19 mouse cellular contexts compared by ENCODE assay signal in genomic region chr2:140811693-140812092, GRCm38 (mm10).
"Had no signal": no experiment of that assay in that cellular context is flagged by ENCODE, and none has a peak within 500 bp of the region (broad histone marks: within the 10 kb centered on the region; RNA-seq: fewer than 3 reads in every experiment).

No protein-coding gene starts in this region.

- H3K9ac ChIP-seq: lung, embryonic 14.5 days; midbrain, embryonic 12.5 days; neural tube, embryonic 13.5 days; neural tube, embryonic 15.5 days had no signal

- ATAC-seq: midbrain, embryonic 16.5 days had no signal

- H3K4me2 ChIP-seq: lung, embryonic 14.5 days; midbrain, embryonic 12.5 days; neural tube, embryonic 13.5 days; neural tube, embryonic 15.5 days had no signal

- H3K27me3 ChIP-seq: midbrain, embryonic 12.5 days; neural tube, embryonic 13.5 days; neural tube, embryonic 15.5 days had no signal

- H3K4me1 ChIP-seq: midbrain, embryonic 10.5 days; midbrain, embryonic 12.5 days; neural tube, embryonic 13.5 days; neural tube, embryonic 15.5 days had no signal

- H3K27ac ChIP-seq: midbrain, embryonic 10.5 days; midbrain, embryonic 12.5 days; neural tube, embryonic 13.5 days; neural tube, embryonic 15.5 days had no signal

- H3K36me3 ChIP-seq: midbrain, embryonic 10.5 days; midbrain, embryonic 12.5 days; neural tube, embryonic 13.5 days; neural tube, embryonic 15.5 days had no signal

- DNase-seq: lung, adult 18-20 months; lung, embryonic 14.5 days; lung, postnatal 10 days; lung, postnatal 4 days; midbrain, embryonic 14.5 days; retina, postnatal 1 day; right cerebral cortex, adult 18-20 months; right cerebral cortex, postnatal 25 days; right cerebral cortex, postnatal 4 days; spleen, adult 18-20 months; thymus, adult 18-20 months; thymus, postnatal 14 days; thymus, postnatal 36 days had no signal

- H3K4me3 ChIP-seq: midbrain, embryonic 10.5 days; midbrain, embryonic 12.5 days; myocyte; neural tube, embryonic 13.5 days; neural tube, embryonic 15.5 days had no signal

- H3K9me3 ChIP-seq: midbrain, embryonic 10.5 days; midbrain, embryonic 12.5 days; neural tube, embryonic 13.5 days; neural tube, embryonic 15.5 days had no signal
